Comparison of ENCODE assay signal across 24 mouse cellular contexts in the genomic region with DNA sequence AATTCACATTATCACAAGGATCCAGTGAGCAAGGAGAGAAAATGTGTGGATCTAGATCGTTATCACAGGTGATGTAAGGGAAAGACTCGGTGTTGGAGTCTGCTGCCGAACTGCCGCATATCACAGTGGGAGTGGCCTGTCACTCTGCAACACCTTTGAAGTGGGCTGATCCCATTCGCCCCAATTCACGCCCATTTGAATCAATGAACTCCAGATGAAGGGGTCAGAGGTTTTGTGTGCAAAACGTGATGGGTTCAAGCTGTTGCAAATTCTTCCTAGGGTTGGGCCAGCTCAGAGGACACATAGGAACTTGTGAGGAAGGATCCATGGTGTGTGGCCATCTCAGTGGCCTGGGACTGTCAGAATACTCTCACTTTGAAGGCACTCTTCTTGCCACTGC.
"Had no signal": no experiment of that assay in that cellular context is flagged by ENCODE, and none has a peak within 500 bp of the region (broad histone marks: within the 10 kb centered on the region; RNA-seq: fewer than 3 reads in every experiment).

No protein-coding gene starts in this region.

- H3K27ac ChIP-seq: gastrocnemius, adult 2 months; heart, embryonic 10.5 days; hindbrain, embryonic 14.5 days; kidney, embryonic 15.5 days; kidney, postnatal 0 days; limb, embryonic 12.5 days; liver, embryonic 12.5 days; liver, embryonic 14.5 days had no signal

- H3K4me2 ChIP-seq: heart, embryonic 12.5 days; hindbrain, embryonic 14.5 days; kidney, embryonic 15.5 days; limb, embryonic 12.5 days; liver, embryonic 12.5 days had no signal

- ATAC-seq: hindbrain, embryonic 16.5 days; inflammation-experienced regulatory T-cells, adult 6 months; intestine, embryonic 16.5 days; liver, embryonic 12.5 days had no signal

- DNase-seq: gastrocnemius, adult 2 months; gastrocnemius, postnatal 10 days; gastrocnemius, postnatal 25 days; heart, adult 18-20 months; heart, postnatal 14 days; heart, postnatal 36 days; kidney, adult 18-20 months; kidney, adult 9 months; kidney, postnatal 14 days; kidney, postnatal 36 days; layer of hippocampus, adult 9-11 months; layer of hippocampus, postnatal 36 days; left cerebral cortex, postnatal 4 days had no signal

- H3K4me1 ChIP-seq: heart, embryonic 10.5 days; heart, embryonic 12.5 days; liver, embryonic 12.5 days had no signal

- H3K9ac ChIP-seq: heart, embryonic 12.5 days; hindbrain, embryonic 14.5 days; kidney, embryonic 15.5 days; limb, embryonic 12.5 days; liver, embryonic 12.5 days; liver, embryonic 14.5 days had no signal

- H3K27me3 ChIP-seq: kidney, embryonic 15.5 days; limb, embryonic 12.5 days had no signal

- H3K9me3 ChIP-seq: heart, embryonic 10.5 days; heart, embryonic 12.5 days; kidney, embryonic 15.5 days; limb, embryonic 12.5 days; liver, embryonic 12.5 days had no signal

- H3K4me3 ChIP-seq: gastrocnemius, adult 2 months; heart, embryonic 10.5 days; heart, embryonic 12.5 days; kidney, embryonic 15.5 days; limb, embryonic 12.5 days; liver, embryonic 12.5 days had no signal

- H3K36me3 ChIP-seq: heart, embryonic 10.5 days; heart, embryonic 12.5 days; kidney, embryonic 15.5 days; limb, embryonic 12.5 days; liver, embryonic 12.5 days had no signal
